Mouse (Mus musculus): ENCODE measurements around the gene Strc. TPM values are rescaled to one million over a fixed set of nuclear protein-coding genes. Genes with fewer than 3 reads are reported as not detected.
"Not testable (repeated sequence)": the region's sequence is repeated elsewhere in the genome, so short reads cannot be mapped to it uniquely, and the experiment has no call there.

Strc gene
- 0.55 and 1.0 TPM in 2 replicates for polyA plus RNA-seq (2012; rRNA removed)

DNA sequence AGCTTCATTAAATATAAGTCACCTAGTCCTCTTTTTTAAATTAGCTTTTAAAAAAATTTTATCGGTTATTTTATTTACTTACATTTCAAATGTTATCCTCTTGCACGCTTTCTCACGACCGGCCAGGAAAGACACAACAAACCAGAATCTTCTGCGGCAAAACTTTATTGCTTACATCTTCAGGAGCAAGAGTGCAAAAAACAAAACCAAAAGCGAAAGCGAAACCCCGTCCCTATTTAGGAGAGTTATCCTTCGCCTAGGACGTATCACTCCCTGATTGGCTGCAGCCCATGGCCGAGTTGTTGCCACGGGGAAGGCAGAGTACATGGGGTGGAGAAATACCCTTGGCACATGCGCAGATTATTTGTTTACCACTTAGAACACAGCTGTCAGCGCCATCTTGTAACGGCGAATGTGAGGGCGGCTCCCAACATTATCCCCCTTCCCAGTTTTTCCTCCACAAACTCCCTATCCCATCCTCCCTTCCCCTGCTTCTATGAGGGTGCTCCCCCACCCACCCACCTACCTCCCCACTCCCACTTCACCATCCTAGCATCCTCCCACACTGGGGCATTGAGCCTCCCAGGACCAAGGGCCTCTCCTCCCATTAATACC, at the start of gene Strc:
Strc (minus strand) TSS at position 208 of the 615 bp plus-strand sequence.
- not testable (repeated sequence) for H3K27me3 ChIP-seq (ENCODE audit: control insufficient read depth, insufficient read depth, low read length); H3K36me3 ChIP-seq (ENCODE audit: control insufficient read depth, insufficient read depth, low read length); H3K27ac ChIP-seq (ENCODE audit: insufficient read depth, low read depth, low read length); H3K4me1 ChIP-seq (ENCODE audit: control insufficient read depth, insufficient read depth, insufficient read length, low read length); H3K4me3 ChIP-seq (ENCODE audit: low read depth, low read length)
- WGBS = 91% methylated on average over 17 of the region's 17 CpGs

DNA sequence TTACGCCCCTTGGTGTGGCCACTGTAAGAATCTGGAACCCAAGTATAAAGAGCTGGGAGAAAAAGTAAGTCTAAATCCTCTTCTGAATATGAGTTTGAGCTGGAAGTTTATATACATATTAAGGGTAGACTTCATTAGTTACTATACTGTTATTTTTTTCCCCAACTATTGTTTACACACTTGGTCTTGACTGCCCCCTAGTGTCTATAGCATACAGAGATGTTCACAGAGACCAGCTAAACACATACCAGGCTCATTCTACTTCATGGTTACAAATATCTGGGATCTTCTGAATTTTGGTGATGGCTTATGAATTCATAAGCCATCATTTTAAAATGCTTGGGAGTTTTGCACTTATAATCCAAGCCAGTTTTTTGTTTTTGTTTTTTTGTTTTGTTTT, 47.9 kb upstream of the Strc start:
- WGBS = 98% methylated on average over 1 of the region's 1 CpGs
- H3K4me1 ChIP-seq (ENCODE audit: control insufficient read depth, insufficient read depth, insufficient read length, low read length) = no peaks in the 10 kb centered on the region
- peaks cover 83% of the 10 kb centered on the region for H3K36me3 ChIP-seq (ENCODE audit: control insufficient read depth, insufficient read depth, low read length)
- H3K4me3 ChIP-seq (ENCODE audit: low read depth, low read length) = no peak overlapping the region
- TF ChIP-seq POLR2A (IDR thresholded peaks at IDR 0.05; ENCODE audit: low read depth, low read length) (no peak), CTCF (IDR thresholded peaks at IDR 0.05; ENCODE audit: extremely low read depth, insufficient read length, insufficient replicate concordance, low read depth, low read length) (no peak)
- H3K27ac ChIP-seq (ENCODE audit: insufficient read depth, low read depth, low read length) = no peak overlapping the region
- no peaks in the 10 kb centered on the region for H3K27me3 ChIP-seq (ENCODE audit: control insufficient read depth, insufficient read depth, low read length)

DNA sequence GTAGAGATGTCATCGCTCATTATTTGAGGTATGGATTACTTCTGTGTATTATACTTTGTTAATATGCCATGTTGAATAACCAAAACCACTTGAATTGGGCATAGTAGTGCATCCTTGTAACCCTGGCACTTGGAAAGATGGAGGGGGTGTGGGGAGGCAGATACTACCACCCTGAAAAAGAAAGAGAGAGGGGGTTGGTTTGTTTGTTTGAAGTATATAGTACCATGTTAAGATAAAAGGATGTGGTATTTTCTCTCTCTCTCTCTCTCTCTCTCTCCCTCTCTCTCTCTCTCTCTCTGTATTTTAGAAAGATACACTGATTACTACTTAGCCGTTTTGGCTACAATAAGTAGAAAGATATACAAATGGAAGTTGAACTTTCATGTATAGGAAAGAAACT, 38.9 kb upstream of the Strc start:
- Histone ChIP-seq H3K27ac (ENCODE audit: insufficient read depth, low read depth, low read length) (no peak overlapping the region), H3K36me3 (ENCODE audit: control insufficient read depth, insufficient read depth, low read length) (peaks cover 65% of the 10 kb centered on the region), H3K4me3 (ENCODE audit: low read depth, low read length) (no peak overlapping the region), H3K4me1 (ENCODE audit: control insufficient read depth, insufficient read depth, insufficient read length, low read length) (no peaks in the 10 kb centered on the region), H3K27me3 (ENCODE audit: control insufficient read depth, insufficient read depth, low read length) (no peaks in the 10 kb centered on the region)
- 86% methylated on average over 2 of the region's 2 CpGs for WGBS
- TF ChIP-seq CTCF (IDR thresholded peaks at IDR 0.05; ENCODE audit: extremely low read depth, insufficient read length, insufficient replicate concordance, low read depth, low read length) = no peak
- no peak for TF ChIP-seq POLR2A (IDR thresholded peaks at IDR 0.05; ENCODE audit: low read depth, low read length)

DNA sequence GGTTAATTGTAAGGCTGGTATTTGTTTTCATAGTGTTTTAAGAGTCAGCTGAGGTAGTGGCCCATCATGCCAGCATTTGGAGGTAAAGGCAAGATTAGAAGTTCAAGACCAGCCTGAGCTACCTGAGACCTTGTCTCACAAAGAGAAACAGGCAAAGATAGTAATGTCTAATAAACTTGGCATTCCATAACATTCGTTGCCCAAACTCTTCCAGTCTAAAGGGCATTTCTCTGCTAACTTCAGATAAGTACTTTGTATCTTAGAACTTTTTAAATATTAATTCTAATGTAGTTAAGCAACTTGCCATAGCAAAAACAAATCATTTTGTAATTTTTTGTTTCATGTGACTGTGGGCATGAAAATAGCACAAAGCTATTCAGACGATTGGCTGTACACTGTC, 36.2 kb upstream of the Strc start:
- Histone ChIP-seq H3K36me3 (ENCODE audit: control insufficient read depth, insufficient read depth, low read length) (peaks cover 50% of the 10 kb centered on the region), H3K27ac (ENCODE audit: insufficient read depth, low read depth, low read length) (no peak overlapping the region), H3K27me3 (ENCODE audit: control insufficient read depth, insufficient read depth, low read length) (no peaks in the 10 kb centered on the region), H3K4me3 (ENCODE audit: low read depth, low read length) (no peak overlapping the region), H3K4me1 (ENCODE audit: control insufficient read depth, insufficient read depth, insufficient read length, low read length) (no peaks in the 10 kb centered on the region)
- TF ChIP-seq CTCF (IDR thresholded peaks at IDR 0.05; ENCODE audit: extremely low read depth, insufficient read length, insufficient replicate concordance, low read depth, low read length) (no peak), POLR2A (IDR thresholded peaks at IDR 0.05; ENCODE audit: low read depth, low read length) (no peak)
- 77% methylated on average over 2 of the region's 2 CpGs for WGBS

DNA sequence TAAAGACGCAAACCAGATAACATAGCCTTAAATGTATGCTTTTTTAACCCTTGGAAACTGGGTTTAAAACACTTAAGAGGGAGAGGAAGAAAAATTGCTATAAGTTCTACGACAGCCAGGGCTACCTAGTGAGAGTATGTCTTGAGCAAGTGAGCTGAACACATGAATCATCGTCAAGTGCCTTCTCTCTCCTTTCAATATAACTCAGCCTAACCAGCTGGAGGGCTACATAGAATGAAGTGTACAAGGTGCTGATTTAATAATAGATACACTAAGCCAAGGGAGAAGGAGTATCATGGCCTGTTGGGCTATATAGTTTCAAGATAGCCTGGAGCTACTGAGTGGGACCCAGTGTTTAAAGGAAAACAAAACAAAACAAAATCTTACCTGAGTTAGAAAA, 31.5 kb upstream of the Strc start:
- H3K36me3 ChIP-seq (ENCODE audit: control insufficient read depth, insufficient read depth, low read length) = peaks cover 22% of the 10 kb centered on the region
- 55% methylated on average over 3 of the region's 3 CpGs for WGBS
- H3K4me3 ChIP-seq (ENCODE audit: low read depth, low read length) = no peak overlapping the region
- H3K27me3 ChIP-seq (ENCODE audit: control insufficient read depth, insufficient read depth, low read length) = no peaks in the 10 kb centered on the region
- H3K27ac ChIP-seq (ENCODE audit: insufficient read depth, low read depth, low read length) = no peak overlapping the region
- TF ChIP-seq POLR2A (IDR thresholded peaks at IDR 0.05; ENCODE audit: low read depth, low read length) (no peak), CTCF (IDR thresholded peaks at IDR 0.05; ENCODE audit: extremely low read depth, insufficient read length, insufficient replicate concordance, low read depth, low read length) (no peak)
- H3K4me1 ChIP-seq (ENCODE audit: control insufficient read depth, insufficient read depth, insufficient read length, low read length) = no peaks in the 10 kb centered on the region; the same call in 1 of the 2 replicates

DNA sequence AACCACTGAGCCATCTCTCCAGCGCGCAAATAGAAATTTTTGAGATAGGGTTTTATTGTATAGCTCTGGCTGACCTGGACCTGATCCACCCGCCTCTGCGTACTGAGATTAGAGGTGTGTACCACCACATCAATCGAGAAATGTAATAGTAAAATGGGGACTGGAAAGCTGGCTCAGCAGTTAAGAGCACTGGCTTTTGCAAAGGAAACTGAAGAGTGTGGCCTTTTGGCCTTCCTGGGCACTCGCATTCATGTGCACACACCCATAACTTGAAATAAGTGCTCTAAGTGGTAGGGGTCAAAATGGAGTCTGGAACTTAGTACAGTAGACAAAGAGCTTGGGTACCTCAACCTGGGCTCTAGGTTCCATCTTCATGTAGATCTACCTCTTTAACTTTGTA, 29.4 kb upstream of the Strc start:
- H3K4me3 ChIP-seq (ENCODE audit: low read depth, low read length) = no peak overlapping the region
- H3K36me3 ChIP-seq (ENCODE audit: control insufficient read depth, insufficient read depth, low read length) = peaks cover 10% of the 10 kb centered on the region
- no peak overlapping the region for H3K27ac ChIP-seq (ENCODE audit: insufficient read depth, low read depth, low read length)
- TF ChIP-seq POLR2A (IDR thresholded peaks at IDR 0.05; ENCODE audit: low read depth, low read length) (no peak), CTCF (IDR thresholded peaks at IDR 0.05; ENCODE audit: extremely low read depth, insufficient read length, insufficient replicate concordance, low read depth, low read length) (no peak)
- WGBS = 31% methylated on average over 6 of the region's 6 CpGs
- no peaks in the 10 kb centered on the region; the same call in 1 of the 2 replicates for H3K4me1 ChIP-seq (ENCODE audit: control insufficient read depth, insufficient read depth, insufficient read length, low read length)
- H3K27me3 ChIP-seq (ENCODE audit: control insufficient read depth, insufficient read depth, low read length) = no peaks in the 10 kb centered on the region

DNA sequence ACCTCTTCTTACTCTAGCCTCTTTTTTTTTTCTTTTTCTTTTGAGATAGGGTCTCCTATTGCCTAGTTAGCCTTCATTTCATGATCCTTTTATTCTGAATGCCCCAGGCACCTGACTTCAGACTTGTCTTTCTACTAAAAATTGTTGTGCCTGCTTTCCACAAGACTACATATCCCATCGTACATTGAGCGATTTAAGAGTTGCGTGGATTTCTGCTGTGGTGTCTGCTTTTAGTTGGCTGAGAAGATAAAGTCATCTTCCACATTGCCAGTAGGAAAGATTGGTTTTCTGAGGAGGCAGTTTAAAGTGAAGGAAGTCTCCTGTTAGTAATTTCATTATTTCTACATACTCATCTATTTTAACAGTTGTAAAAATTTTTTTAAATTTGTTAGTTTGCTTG, 28.6 kb upstream of the Strc start:
- H3K4me3 ChIP-seq (ENCODE audit: low read depth, low read length) = no peak overlapping the region
- peaks cover 10% of the 10 kb centered on the region for H3K36me3 ChIP-seq (ENCODE audit: control insufficient read depth, insufficient read depth, low read length)
- no peak for TF ChIP-seq POLR2A (IDR thresholded peaks at IDR 0.05; ENCODE audit: low read depth, low read length)
- TF ChIP-seq CTCF (IDR thresholded peaks at IDR 0.05; ENCODE audit: extremely low read depth, insufficient read length, insufficient replicate concordance, low read depth, low read length) = no peak
- 70% methylated on average over 3 of the region's 3 CpGs for WGBS
- H3K27me3 ChIP-seq (ENCODE audit: control insufficient read depth, insufficient read depth, low read length) = no peaks in the 10 kb centered on the region
- no peaks in the 10 kb centered on the region; the same call in 1 of the 2 replicates for H3K4me1 ChIP-seq (ENCODE audit: control insufficient read depth, insufficient read depth, insufficient read length, low read length)
- H3K27ac ChIP-seq (ENCODE audit: insufficient read depth, low read depth, low read length) = no peak overlapping the region
